Mouse (Mus musculus) MEL (cell line): Measurements from ENCODE around the gene Ephb2. TPM values are rescaled to one million over a fixed set of nuclear protein-coding genes. Genes with fewer than 3 reads are reported as not detected.

Experiments used
- DNase-seq: peaks from one replicate; pipeline ENCODE4 v3.0.0; 2011; ENCODE audit warnings: low read depth, low spot score
- H3K27ac ChIP-seq: 2 replicates; pipeline ENCODE4 v1.5.1; 2012; ENCODE audit warnings: low read depth, mild to moderate bottlenecking, control low read depth, low read length, moderate library complexity; ENCODE audit not compliant: control insufficient read depth
- H3K27me3 ChIP-seq, 2 experiments: fragments of 150-350 bp in 1 of 2; sonication (generic) in 1 of 2; 2 replicates each; pipeline ENCODE4 v1.6.1; 2012; ENCODE audit warnings: low read length in 2 of 2, mild to moderate bottlenecking in 2 of 2, improper control_type of control experiment in 1 of 2, moderate library complexity in 1 of 2; ENCODE audit not compliant: insufficient read depth in 2 of 2, control insufficient read depth in 1 of 2
- H3K36me3 ChIP-seq, 2 experiments: 2 replicates each; pipeline ENCODE4 v1.6.1; 2012 to 2014; ENCODE audit warnings: low read length in 2 of 2, improper control_type of control experiment in 1 of 2, inconsistent platforms in 1 of 2, mild to moderate bottlenecking in 1 of 2; ENCODE audit not compliant: insufficient read depth in 2 of 2, control insufficient read depth in 1 of 2
- H3K4me1 ChIP-seq, 2 experiments: fragments of 150-350 bp in 1 of 2; sonication (generic) in 1 of 2; 2 replicates each; pipeline ENCODE4 v1.6.1; 2012; ENCODE audit warnings: low read length in 2 of 2, improper control_type of control experiment in 1 of 2, mild to moderate bottlenecking in 1 of 2; ENCODE audit not compliant: insufficient read depth in 2 of 2, control insufficient read depth in 1 of 2
- H3K4me3 ChIP-seq, 2 experiments: fragments of 150-350 bp in 1 of 2; sonication (generic) in 1 of 2; 2 replicates each; pipeline ENCODE4 v1.5.1; 2012; ENCODE audit warnings: low read depth in 2 of 2, low read length in 2 of 2, mild to moderate bottlenecking in 2 of 2, moderate library complexity in 2 of 2, control low read depth in 1 of 2, improper control_type of control experiment in 1 of 2; ENCODE audit not compliant: control insufficient read depth in 1 of 2, insufficient read depth in 1 of 2
- H3K79me2 ChIP-seq: 2 replicates; pipeline ENCODE4 v1.6.1; 2012; ENCODE audit warnings: mild to moderate bottlenecking, low read length, moderate library complexity; ENCODE audit not compliant: control insufficient read depth, poor library complexity, insufficient read depth
- H3K9ac ChIP-seq: 2 replicates; pipeline ENCODE4 v1.6.1; 2012; ENCODE audit warnings: low read depth, mild to moderate bottlenecking, control low read depth, low read length, moderate library complexity; ENCODE audit not compliant: control insufficient read depth, poor library complexity, severe bottlenecking
- H3K9me3 ChIP-seq: fragments of 150-350 bp; sonication (generic); replicated peaks from 2 replicates; pipeline ENCODE4 v1.6.1; 2012; ENCODE audit warnings: mild to moderate bottlenecking, low read length, improper control_type of control experiment, moderate library complexity; ENCODE audit not compliant: insufficient read depth
- BHLHE40 ChIP-seq: IDR thresholded peaks from 2 replicates; pipeline ENCODE4 v1.6.1; 2012; ENCODE audit warnings: low read depth, mild to moderate bottlenecking, inconsistent platforms, low read length, improper control_type of control experiment, borderline replicate concordance
- CHD1 ChIP-seq: IDR thresholded peaks from 2 replicates; pipeline ENCODE4 v1.6.1; 2012; ENCODE audit warnings: low read depth, mild to moderate bottlenecking, inconsistent platforms, low read length, improper control_type of control experiment
- CHD2 ChIP-seq: IDR thresholded peaks from 2 replicates; pipeline ENCODE4 v1.6.1; 2011; ENCODE audit warnings: low read length, improper control_type of control experiment
- EP300 ChIP-seq, 2 experiments: IDR thresholded peaks; 2 replicates each; pipeline ENCODE4 v1.6.1; 2011; ENCODE audit warnings: improper control_type of control experiment in 2 of 2, low read length in 2 of 2, low read depth in 1 of 2, mild to moderate bottlenecking in 1 of 2
- ETS1 ChIP-seq: IDR thresholded peaks from 2 replicates; pipeline ENCODE4 v1.6.1; 2012; ENCODE audit warnings: low read depth, mild to moderate bottlenecking, inconsistent platforms, low read length, improper control_type of control experiment, moderate library complexity
- GABPA ChIP-seq: IDR thresholded peaks from 2 replicates; pipeline ENCODE4 v1.6.1; 2012; ENCODE audit warnings: low read depth, mild to moderate bottlenecking, inconsistent platforms, low read length, improper control_type of control experiment, moderate library complexity
- GATA1 ChIP-seq: IDR thresholded peaks from 2 replicates; pipeline ENCODE4 v1.6.1; 2011; ENCODE audit warnings: low read depth, low read length, improper control_type of control experiment
- HCFC1 ChIP-seq: IDR thresholded peaks from 2 replicates; pipeline ENCODE4 v1.6.1; 2012; ENCODE audit warnings: low read depth, mild to moderate bottlenecking, inconsistent platforms, low read length, improper control_type of control experiment, moderate library complexity
- MAFK ChIP-seq: IDR thresholded peaks from 2 replicates; pipeline ENCODE4 v1.6.1; 2011; ENCODE audit warnings: low read depth, mild to moderate bottlenecking, low read length, improper control_type of control experiment, borderline replicate concordance
- MAZ ChIP-seq: IDR thresholded peaks from 2 replicates; pipeline ENCODE4 v1.6.1; 2012; ENCODE audit warnings: low read depth, mild to moderate bottlenecking, inconsistent platforms, low read length, improper control_type of control experiment
- MXI1 ChIP-seq: IDR thresholded peaks from 2 replicates; pipeline ENCODE4 v1.6.1; 2011; ENCODE audit warnings: mild to moderate bottlenecking, low read depth, low read length, improper control_type of control experiment
- MYC ChIP-seq: IDR thresholded peaks from 2 replicates; pipeline ENCODE4 v1.6.1; 2011; ENCODE audit warnings: low read depth, mild to moderate bottlenecking, low read length, improper control_type of control experiment, moderate library complexity
- NELFE ChIP-seq: IDR thresholded peaks from 2 replicates; pipeline ENCODE4 v1.6.1; 2011; ENCODE audit warnings: low read depth, low read length, improper control_type of control experiment
- NRF1 ChIP-seq: IDR thresholded peaks from 2 replicates; pipeline ENCODE4 v1.6.1; 2014; ENCODE audit warnings: low read depth, mild to moderate bottlenecking, inconsistent platforms, low read length, improper control_type of control experiment, moderate library complexity; ENCODE audit not compliant: poor library complexity, insufficient read depth, severe bottlenecking
- POLR2A ChIP-seq, 2 experiments: IDR thresholded peaks; 2 replicates each; pipeline ENCODE4 v1.6.1; 2011 to 2012; ENCODE audit warnings: low read length in 2 of 2, mild to moderate bottlenecking in 2 of 2, control low read depth in 1 of 2, improper control_type of control experiment in 1 of 2, low read depth in 1 of 2, moderate library complexity in 1 of 2; ENCODE audit not compliant: control insufficient read depth in 1 of 2, insufficient read depth in 1 of 2, poor library complexity in 1 of 2
- POLR2AphosphoS2 ChIP-seq: IDR thresholded peaks from 2 replicates; pipeline ENCODE4 v1.6.1; 2011; ENCODE audit warnings: low read length, improper control_type of control experiment
- POLR2AphosphoS5 ChIP-seq: IDR thresholded peaks from 2 replicates; pipeline ENCODE4 v1.6.1; 2012; ENCODE audit warnings: low read depth, borderline replicate concordance, mild to moderate bottlenecking, inconsistent platforms, low read length, moderate library complexity, mixed read lengths
- RAD21 ChIP-seq: IDR thresholded peaks from 2 replicates; pipeline ENCODE4 v1.6.1; 2011; ENCODE audit warnings: mild to moderate bottlenecking, low read depth, low read length, improper control_type of control experiment
- TBP ChIP-seq: IDR thresholded peaks from 2 replicates; pipeline ENCODE4 v1.8.0; 2011; ENCODE audit warnings: low read depth, low read length, improper control_type of control experiment
- USF1 ChIP-seq: IDR thresholded peaks from 2 replicates; pipeline ENCODE4 v1.6.1; 2014; ENCODE audit warnings: low read depth, mild to moderate bottlenecking, inconsistent platforms, low read length, improper control_type of control experiment, moderate library complexity
- ZC3H11A ChIP-seq: IDR thresholded peaks from 2 replicates; pipeline ENCODE4 v1.6.1; 2012; ENCODE audit warnings: low read depth, mild to moderate bottlenecking, inconsistent platforms, low read length, improper control_type of control experiment
- polyA plus RNA-seq, 2 experiments: library from polyadenylated mRNA; stranded (reverse) in 1 of 2; unstranded in 1 of 2; fragments of >175 nt in 1 of 2; fragments of >200 nt in 1 of 2; gene quantifications; 2 replicates each; pipeline versions ENCODE4 v1.2.1 to v1.2.4; 2012; ENCODE audit warnings: low replicate concordance in 2 of 2, low read depth in 1 of 2; ENCODE audit not compliant: insufficient read length in 2 of 2, insufficient read depth in 1 of 2, missing spikeins in 1 of 2
- total RNA-seq: library from RNA; depleted of rRNA; stranded (reverse); fragments of 300-350 nt; gene quantifications from 2 replicates; pipeline ENCODE4 v1.2.3, GENCODE M21; 2012

The Ephb2 gene
- total and polyA plus RNA-seq, 3 experiments: 1.9 to 4.1 TPM; not detected in 1

DNA sequence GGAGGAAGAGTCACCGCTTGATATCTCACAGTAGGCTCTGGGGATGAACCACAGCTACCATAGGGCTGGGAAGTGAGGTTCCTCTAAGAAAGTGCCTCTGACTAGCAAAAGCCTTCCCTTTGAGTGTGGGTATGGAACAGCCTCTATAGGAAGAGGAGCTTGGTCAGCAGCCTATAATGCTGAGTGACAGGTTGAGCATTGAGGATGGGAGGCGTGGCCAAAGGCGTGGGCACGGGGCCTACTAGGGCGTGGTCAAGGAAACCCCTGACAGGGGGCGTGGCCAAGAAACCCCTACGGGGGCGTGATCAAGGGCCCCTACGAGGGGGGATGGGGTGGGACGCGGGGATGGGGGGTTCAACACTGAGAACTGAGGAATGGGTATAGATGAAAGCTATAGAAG is 96.6 kb downstream of the Ephb2 start:
- no peak overlapping the region for H3K27ac ChIP-seq

DNA sequence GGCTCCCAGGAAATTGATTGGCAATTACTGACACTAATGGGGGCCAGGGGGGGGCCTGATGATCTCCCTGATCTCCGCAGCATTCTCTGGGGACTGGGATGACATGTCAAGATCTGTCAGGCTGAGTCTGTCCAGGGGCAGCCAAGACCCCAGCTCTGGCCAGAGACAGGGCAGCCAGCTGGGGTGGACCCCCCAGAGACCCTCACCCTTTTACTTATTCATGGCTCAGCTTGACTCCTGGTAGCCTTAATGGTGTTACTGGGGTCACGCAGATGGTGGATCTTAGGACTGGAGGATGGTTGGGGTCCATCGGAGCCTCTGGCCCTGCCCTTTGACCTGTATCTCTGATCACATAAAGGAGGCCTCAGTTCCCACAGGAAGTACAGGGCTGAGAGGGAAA is 97.5 kb downstream of the Ephb2 start:
- no peaks in the 10 kb centered on the region for H3K9me3 ChIP-seq
- no peaks in the 10 kb centered on the region for H3K79me2 ChIP-seq
- H3K27ac ChIP-seq: no peak overlapping the region
- no peak overlapping the region for H3K9ac ChIP-seq
- H3K4me1 ChIP-seq: no peaks in the 10 kb centered on the region
- DNase-seq: no peak
- TF ChIP-seq NELFE (no peak), MAFK (no peak), TBP (no peak), CHD1 (no peak), GATA1 (no peak), MYC (no peak), POLR2AphosphoS5 (no peak), POLR2AphosphoS2 (no peak), RAD21 (no peak), USF1 (no peak), ETS1 (no peak), ZC3H11A (no peak), GABPA (no peak), MXI1 (no peak), NRF1 (no peak), MAZ (no peak), POLR2A (IDR thresholded peaks at IDR 0.05; ENCODE audit: control insufficient read depth in 1 of 2, insufficient read depth in 1 of 2, low read depth in 1 of 2, low read length in 2 of 2, poor library complexity in 1 of 2) (no peak), HCFC1 (no peak)
- H3K27me3 ChIP-seq: no peaks in the 10 kb centered on the region
- H3K4me3 ChIP-seq: no peak overlapping the region
- H3K36me3 ChIP-seq: no peaks in the 10 kb centered on the region

More for the DNA sequence above, 96.6 kb downstream of the Ephb2 start:
- no peak overlapping the region for H3K9ac ChIP-seq
- H3K4me1 ChIP-seq: no peaks in the 10 kb centered on the region
- no peak for DNase-seq
- no peak overlapping the region for H3K4me3 ChIP-seq
- H3K9me3 ChIP-seq: no peaks in the 10 kb centered on the region
- H3K36me3 ChIP-seq: no peaks in the 10 kb centered on the region
- no peaks in the 10 kb centered on the region for H3K27me3 ChIP-seq
- no peaks in the 10 kb centered on the region for H3K79me2 ChIP-seq
- no peak for TF ChIP-seq EP300 (IDR thresholded peaks at IDR 0.05; ENCODE audit: low read depth in 1 of 2, low read length in 2 of 2)
- no peak for TF ChIP-seq CHD1
- no peak for TF ChIP-seq TBP
- TF ChIP-seq CHD2: no peak
- no peak for TF ChIP-seq BHLHE40
